Mouse (Mus musculus) liver, embryonic 15.5 days (tissue): ENCODE data around the gene H2-M3. TPM values are rescaled to one million over a fixed set of nuclear protein-coding genes. Genes with fewer than 3 reads are reported as not detected.
"Not testable (repeated sequence)": the region's sequence is repeated elsewhere in the genome, so short reads cannot be mapped to it uniquely, and the experiment has no call there.

Experiments used
- ATAC-seq: fragments of 200-750 bp; cut with Nextera tagmentation; 2 replicates; pipeline ENCODE4 v1.8.0; 2017; ENCODE audit warnings: moderate number of reproducible peaks, mild to moderate bottlenecking, moderate library complexity; ENCODE audit not compliant: insufficient read depth
- H3K27ac ChIP-seq: fragments of 300-500 bp; sonication (generic); replicated peaks from 2 replicates; pipeline ENCODE4 v1.5.1; 2015; ENCODE audit warnings: mild to moderate bottlenecking, inconsistent platforms
- H3K27me3 ChIP-seq: fragments of 300-500 bp; sonication (generic); 2 replicates; pipeline ENCODE4 v1.6.1; 2015; ENCODE audit warnings: mild to moderate bottlenecking, inconsistent platforms
- H3K36me3 ChIP-seq: fragments of 300-500 bp; sonication (generic); replicated peaks from 2 replicates; pipeline ENCODE4 v1.6.1; 2015; ENCODE audit warnings: moderate library complexity, mild to moderate bottlenecking, inconsistent platforms
- H3K4me1 ChIP-seq: fragments of 300-500 bp; sonication (generic); replicated peaks from 2 replicates; pipeline ENCODE4 v1.6.1; 2015; ENCODE audit warnings: inconsistent platforms
- H3K4me2 ChIP-seq: fragments of 300-500 bp; sonication (generic); 2 replicates; pipeline ENCODE4 v1.6.1; 2015; ENCODE audit warnings: moderate library complexity, mild to moderate bottlenecking, inconsistent platforms
- H3K4me3 ChIP-seq: fragments of 300-500 bp; sonication (generic); replicated peaks from 2 replicates; pipeline ENCODE4 v1.5.1; 2015; ENCODE audit warnings: mild to moderate bottlenecking, inconsistent platforms
- H3K9ac ChIP-seq: fragments of 300-500 bp; sonication (generic); 2 replicates; pipeline ENCODE4 v1.6.1; 2015; ENCODE audit warnings: moderate library complexity, mild to moderate bottlenecking, inconsistent platforms
- H3K9me3 ChIP-seq: fragments of 300-500 bp; sonication (generic); replicated peaks from 2 replicates; pipeline ENCODE4 v1.6.1; 2016; ENCODE audit warnings: inconsistent platforms
- WGBS: fragments of 180-500 bp; shearing (Covaris S2); methylation state at CpG from one replicate; pipeline ENCODE4 v1.1.7; 2015; ENCODE audit warnings: mixed read lengths; ENCODE audit not compliant: insufficient replicate concordance; 5-methylcytosine and 5-hydroxymethylcytosine counted together
- polyA plus RNA-seq: library from polyadenylated mRNA; unstranded; fragments of >200 nt; fragmentation: Nextera tagmentation; extraction: Ambion mirVana; gene quantifications from 2 replicates; pipeline ENCODE4 v1.2.1, GENCODE M21; 2015

The H2-M3 gene
- polyA plus RNA-seq: 2.0 TPM in 2 replicates

GRCm38 (mm10) chr17:37270058-37270701, at the start of gene H2-M3:
TSS of gene H2-M3 (plus strand) at chr17:37270220.
- Histone ChIP-seq H3K9me3 (no peaks in the 10 kb centered on the region), H3K36me3 (no peaks in the 10 kb centered on the region), H3K4me3 (peak within 1 kb of the TSS; percentile 61), H3K4me1 (no peaks in the 10 kb centered on the region; the same call in 1 of the 2 replicates), H3K27me3 (no peaks in the 10 kb centered on the region), H3K27ac (no peak within 1 kb of the TSS), H3K9ac (no peak within 1 kb of the TSS), H3K4me2 (peak within 1 kb of the TSS; percentile 77)
- ATAC-seq: peak; percentile 76
- WGBS: 2% methylated on average over 26 of the region's 26 CpGs

GRCm38 (mm10) chr17:37221879-37222278, 48.1 kb upstream of the H2-M3 start:
- no peaks in the 10 kb centered on the region for H3K4me1 ChIP-seq
- H3K4me3 ChIP-seq: no peak overlapping the region
- no peak overlapping the region for H3K9ac ChIP-seq
- H3K9me3 ChIP-seq: no peaks in the 10 kb centered on the region
- no peak for ATAC-seq
- H3K4me2 ChIP-seq: no peak overlapping the region
- WGBS: 11% methylated on average over 1 of the region's 1 CpGs
- no peaks in the 10 kb centered on the region for H3K36me3 ChIP-seq
- no peak overlapping the region for H3K27ac ChIP-seq
- no peaks in the 10 kb centered on the region for H3K27me3 ChIP-seq

GRCm38 (mm10) chr17:37237230-37237629, 32.8 kb upstream of the H2-M3 start, which contains the start of gene Olfr97:
TSS of gene Olfr97 (minus strand) at chr17:37237330.
- not testable (repeated sequence) for H3K27me3 ChIP-seq, H3K36me3 ChIP-seq, ATAC-seq, H3K27ac ChIP-seq, H3K4me3 ChIP-seq, H3K9me3 ChIP-seq, H3K4me1 ChIP-seq, H3K9ac ChIP-seq, H3K4me2 ChIP-seq
- WGBS: 70% methylated on average over 2 of the region's 2 CpGs

GRCm38 (mm10) chr17:37242198-37242597, 27.8 kb upstream of the H2-M3 start:
- no peak overlapping the region for H3K4me3 ChIP-seq
- no peaks in the 10 kb centered on the region for H3K36me3 ChIP-seq
- no peaks in the 10 kb centered on the region for H3K4me1 ChIP-seq
- H3K27me3 ChIP-seq: no peaks in the 10 kb centered on the region
- WGBS: 24% methylated on average over 3 of the region's 3 CpGs
- H3K27ac ChIP-seq: no peak overlapping the region
- H3K9me3 ChIP-seq: no peaks in the 10 kb centered on the region
- no peak overlapping the region for H3K9ac ChIP-seq
- ATAC-seq: peak; percentile 52; the same call in 1 of the 2 replicates
- no peak overlapping the region for H3K4me2 ChIP-seq

- H3K4me3 ChIP-seq: no peak overlapping the region
- no peaks in the 10 kb centered on the region for H3K4me1 ChIP-seq
- H3K27ac ChIP-seq: no peak overlapping the region
- H3K9ac ChIP-seq: no peak overlapping the region
- no peaks in the 10 kb centered on the region for H3K9me3 ChIP-seq
- WGBS: 21% methylated on average over 5 of the region's 5 CpGs
- H3K36me3 ChIP-seq: no peaks in the 10 kb centered on the region
- no peak for ATAC-seq
- no peak overlapping the region for H3K4me2 ChIP-seq
- no peaks in the 10 kb centered on the region for H3K27me3 ChIP-seq
Measured at GRCm38 (mm10) chr17:37246715-37247114, 23.3 kb upstream of the H2-M3 start.

GRCm38 (mm10) chr17:37249460-37249859, 20.6 kb upstream of the H2-M3 start:
- Histone ChIP-seq H3K4me2 (no peak overlapping the region), H3K4me3 (no peak overlapping the region), H3K36me3 (no peaks in the 10 kb centered on the region), H3K9ac (no peak overlapping the region), H3K9me3 (no peaks in the 10 kb centered on the region), H3K27ac (no peak overlapping the region), H3K27me3 (no peaks in the 10 kb centered on the region), H3K4me1 (no peaks in the 10 kb centered on the region)
- no peak for ATAC-seq

- no peak for ATAC-seq
Measured at GRCm38 (mm10) chr17:37250544-37250943, 19.5 kb upstream of the H2-M3 start.

GRCm38 (mm10) chr17:37263626-37264025, 6.4 kb upstream of the H2-M3 start, which contains the start of gene Olfr98:
TSS of gene Olfr98 (minus strand) at chr17:37263749.
- Histone ChIP-seq H3K4me1 (no peaks in the 10 kb centered on the region), H3K36me3 (no peaks in the 10 kb centered on the region), H3K27me3 (no peaks in the 10 kb centered on the region), H3K9ac (no peak within 1 kb of the TSS), H3K4me2 (no peak within 1 kb of the TSS), H3K27ac (no peak within 1 kb of the TSS), H3K9me3 (no peaks in the 10 kb centered on the region), H3K4me3 (no peak within 1 kb of the TSS)
- no peak for ATAC-seq
- 48% methylated on average over 1 of the region's 1 CpGs for WGBS

More at GRCm38 (mm10) chr17:37250544-37250943, 19.5 kb upstream of the H2-M3 start:
- no peak overlapping the region for H3K4me2 ChIP-seq
- no peaks in the 10 kb centered on the region for H3K36me3 ChIP-seq
- H3K9ac ChIP-seq: no peak overlapping the region
- no peaks in the 10 kb centered on the region for H3K4me1 ChIP-seq
- 0% methylated on average over 1 of the region's 1 CpGs for WGBS
- no peak overlapping the region for H3K4me3 ChIP-seq
- H3K27ac ChIP-seq: no peak overlapping the region
- no peaks in the 10 kb centered on the region for H3K27me3 ChIP-seq
- no peaks in the 10 kb centered on the region for H3K9me3 ChIP-seq

GRCm38 (mm10) chr17:37270702-37271092, 677 bp downstream of the H2-M3 start:
- H3K27ac ChIP-seq: no peak overlapping the region
- no peaks in the 10 kb centered on the region for H3K36me3 ChIP-seq
- H3K9ac ChIP-seq: no peak overlapping the region
- peak; percentile 40; the same call in 1 of the 2 replicates for ATAC-seq
- H3K4me2 ChIP-seq: peak overlapping the region; percentile 77
- H3K4me1 ChIP-seq: no peaks in the 10 kb centered on the region; the same call in 1 of the 2 replicates
- H3K9me3 ChIP-seq: no peaks in the 10 kb centered on the region
- H3K27me3 ChIP-seq: no peaks in the 10 kb centered on the region
- peak overlapping the region; percentile 61 for H3K4me3 ChIP-seq
- 15% methylated on average over 8 of the region's 8 CpGs for WGBS

GRCm38 (mm10) chr17:37275626-37276248, 5.7 kb downstream of the H2-M3 start:
- H3K4me2 ChIP-seq: no peak overlapping the region

GRCm38 (mm10) chr17:37276573-37276972, 6.6 kb downstream of the H2-M3 start:
- Histone ChIP-seq H3K9me3 (no peaks in the 10 kb centered on the region), H3K36me3 (no peaks in the 10 kb centered on the region)

More at GRCm38 (mm10) chr17:37275626-37276248, 5.7 kb downstream of the H2-M3 start:
- H3K9ac ChIP-seq: no peak overlapping the region
- no peaks in the 10 kb centered on the region for H3K27me3 ChIP-seq
- H3K27ac ChIP-seq: no peak overlapping the region
- H3K9me3 ChIP-seq: no peaks in the 10 kb centered on the region
- WGBS: 55% methylated on average over 2 of the region's 2 CpGs
- no peak overlapping the region for H3K4me3 ChIP-seq
- ATAC-seq: no peak
- no peaks in the 10 kb centered on the region; the same call in 1 of the 2 replicates for H3K4me1 ChIP-seq
- H3K36me3 ChIP-seq: no peaks in the 10 kb centered on the region

More at GRCm38 (mm10) chr17:37276573-37276972, 6.6 kb downstream of the H2-M3 start:
- Histone ChIP-seq H3K27me3 (no peaks in the 10 kb centered on the region), H3K4me3 (no peak overlapping the region), H3K9ac (no peak overlapping the region), H3K27ac (no peak overlapping the region), H3K4me2 (no peak overlapping the region), H3K4me1 (no peaks in the 10 kb centered on the region)
- ATAC-seq: no peak
